Mouse (Mus musculus) spleen, adult 2 months (tissue): ENCODE data around the gene Rims1.

Experiments
- CTCF ChIP-seq: fragments of 200-500 bp; IDR thresholded peaks from 2 replicates; pipeline ENCODE4 v1.5.1; 2011; ENCODE audit warnings: mild to moderate bottlenecking, inconsistent platforms; ENCODE audit not compliant: insufficient read depth, insufficient read length, insufficient replicate concordance; ENCODE audit errors: extremely low read depth
- POLR2A ChIP-seq: fragments of 200-500 bp; IDR thresholded peaks from 2 replicates; pipeline ENCODE4 v1.6.1; 2011; ENCODE audit warnings: low read depth, low read length, inconsistent platforms

GRCm38 (mm10) chr1:22803471-22803870 lies 2.3 kb downstream of the Rims1 start:
- TF ChIP-seq POLR2A, result no peak
- no peak for TF ChIP-seq CTCF
